Mouse (Mus musculus) mesoderm, embryonic 11.5 days (tissue): ENCODE measurements around the gene Ric1.
A peak's percentile ranks its signal among the peaks of the same experiment; 100 is the strongest.
"Not testable (repeated sequence)": the region's sequence is repeated elsewhere in the genome, so short reads cannot be mapped to it uniquely, and the experiment has no call there.

Experiments used
- DNase-seq: peaks from one replicate; pipeline ENCODE4 v3.0.0-alpha.2; 2012; ENCODE audit warnings: low read depth, low spot score

Ric1 gene

DNA sequence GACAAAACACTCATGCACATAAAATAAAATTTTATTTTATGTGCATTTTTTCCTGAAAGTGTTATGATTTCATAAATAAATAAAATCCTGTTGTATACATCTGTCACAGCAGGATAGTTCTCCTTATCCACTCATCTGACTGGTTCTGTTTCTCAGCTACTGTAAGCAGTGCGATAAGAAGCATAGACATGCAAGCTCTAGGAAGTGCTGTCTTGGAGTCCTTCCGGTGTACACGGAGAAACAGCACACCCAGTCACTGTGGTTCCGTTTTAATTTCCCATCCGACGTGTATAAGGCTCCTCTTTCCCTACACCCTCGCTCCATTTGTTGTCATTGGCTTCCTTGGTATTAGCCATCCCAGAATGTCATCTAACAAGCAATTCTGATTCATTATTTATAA, 24.2 kb upstream of the Ric1 start:
- no peak for DNase-seq

- no peak for DNase-seq
Measured at GRCm38 (mm10) chr19:29498842-29499456, 23.1 kb upstream of the Ric1 start.

DNA sequence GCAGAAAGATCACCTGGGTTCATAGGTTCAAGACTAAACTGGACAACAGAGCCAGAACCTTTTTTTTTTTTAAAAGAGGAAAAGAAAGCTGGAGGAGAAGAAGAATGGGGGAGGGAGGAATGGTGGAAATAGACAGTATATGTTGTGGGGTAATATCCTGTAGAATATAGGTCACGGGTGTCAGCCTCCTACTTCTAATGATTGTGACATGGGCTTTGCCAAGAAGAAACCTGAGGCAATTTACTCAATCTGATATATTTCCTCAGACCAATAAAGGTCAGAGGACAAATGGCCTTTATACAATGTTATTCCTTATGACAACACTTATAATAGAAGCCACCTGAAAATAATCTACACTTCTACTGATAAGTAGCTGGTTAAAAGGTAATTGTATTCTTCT, 21.7 kb upstream of the Ric1 start:
- DNase-seq = no peak

DNA sequence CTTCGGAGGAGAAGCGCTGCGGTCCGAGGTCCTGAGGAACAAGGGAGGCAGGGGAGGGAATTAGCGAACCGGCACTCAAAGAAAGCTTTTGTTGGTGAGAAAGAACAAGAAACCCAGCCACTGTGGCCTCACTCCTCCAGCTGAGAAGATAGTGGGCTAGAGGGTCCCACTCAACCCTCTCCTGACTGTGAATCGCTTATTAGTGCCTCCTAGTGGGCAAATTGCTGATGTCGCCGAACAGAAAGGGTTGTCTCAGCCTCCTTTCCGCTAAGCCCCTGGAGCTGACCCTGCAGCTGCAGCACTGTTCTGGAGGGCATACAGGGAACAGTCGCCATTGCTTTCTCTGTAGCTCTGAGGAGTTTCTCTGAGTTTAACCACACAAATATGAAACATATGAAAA, 21.0 kb upstream of the Ric1 start:
- peak; percentile 57 for DNase-seq

- DNase-seq = peak; percentile 79
Measured at GRCm38 (mm10) chr19:29501507-29501906, 20.6 kb upstream of the Ric1 start.

DNA sequence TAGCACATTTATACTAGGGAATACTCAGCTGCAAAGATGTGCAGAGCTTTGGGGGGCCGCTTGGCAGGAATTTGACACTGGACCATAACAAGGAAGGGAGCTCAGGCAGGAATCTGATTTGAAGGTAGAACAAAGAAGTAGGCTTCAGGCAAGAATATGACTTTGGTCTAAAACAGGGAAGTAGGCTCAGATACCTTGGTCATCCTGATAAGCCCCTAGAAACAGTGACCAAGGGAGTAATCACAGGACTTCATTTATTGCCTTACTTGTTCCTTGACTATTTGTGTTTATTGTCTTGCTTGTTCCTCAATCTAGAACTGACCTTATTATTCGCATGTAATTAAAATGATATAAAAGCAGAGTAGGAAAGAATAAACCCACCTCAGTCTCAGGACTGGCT, 18.0 kb upstream of the Ric1 start:
- DNase-seq = no peak

- no peak for DNase-seq
Measured at GRCm38 (mm10) chr19:29505617-29506016, 16.5 kb upstream of the Ric1 start.

DNA sequence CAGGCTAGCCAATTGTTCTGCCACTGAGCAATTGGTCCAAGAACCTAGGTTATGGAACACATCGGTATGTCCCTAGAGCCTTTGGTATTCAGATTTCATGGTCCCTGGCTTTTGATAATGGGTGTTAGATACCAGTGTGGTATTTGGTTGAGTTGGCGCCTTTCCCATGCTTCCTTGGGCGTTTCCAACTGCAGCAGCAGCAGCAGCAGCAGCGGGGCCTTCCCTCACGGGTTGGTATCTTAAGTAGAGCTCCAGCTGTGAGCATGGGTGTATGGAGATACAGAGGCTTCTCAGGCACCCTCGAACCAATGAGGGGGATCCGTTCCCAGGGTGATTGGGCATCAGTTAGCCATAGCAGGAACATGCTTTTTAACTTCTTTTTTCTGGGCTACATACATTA, 13.9 kb upstream of the Ric1 start:
- no peak for DNase-seq

- DNase-seq = no peak
Measured at GRCm38 (mm10) chr19:29509857-29510256, 12.2 kb upstream of the Ric1 start.

- no peak for DNase-seq
Measured at GRCm38 (mm10) chr19:29511826-29512225, 10.3 kb upstream of the Ric1 start.

- DNase-seq = peak; percentile 13
Measured at GRCm38 (mm10) chr19:29513111-29513766, 8.8 kb upstream of the Ric1 start.

- no peak for DNase-seq
Measured at GRCm38 (mm10) chr19:29514130-29514529, 8.0 kb upstream of the Ric1 start.

- no peak for DNase-seq
Measured at GRCm38 (mm10) chr19:29515386-29515785, 6.7 kb upstream of the Ric1 start.

DNA sequence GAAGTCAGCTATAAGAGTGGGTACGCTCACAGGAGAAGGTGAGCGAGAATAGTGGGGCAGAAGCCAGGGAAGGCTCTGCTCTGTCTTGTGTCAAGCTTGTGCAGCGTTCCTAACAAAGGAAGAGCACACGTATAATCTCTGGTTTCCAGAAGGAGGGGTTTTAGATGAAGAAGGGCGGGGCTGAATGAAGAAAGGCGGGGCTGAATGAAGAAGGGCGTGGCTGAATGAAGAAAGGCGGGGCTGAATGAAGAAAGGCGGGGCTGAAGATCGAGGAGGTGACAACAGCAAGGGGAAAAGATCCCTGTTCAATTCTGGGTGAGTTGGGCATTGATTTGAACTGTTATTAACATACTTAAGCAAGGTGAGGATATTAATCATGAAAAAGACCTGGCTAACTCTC, 6.1 kb upstream of the Ric1 start:
- DNase-seq = no peak

DNA sequence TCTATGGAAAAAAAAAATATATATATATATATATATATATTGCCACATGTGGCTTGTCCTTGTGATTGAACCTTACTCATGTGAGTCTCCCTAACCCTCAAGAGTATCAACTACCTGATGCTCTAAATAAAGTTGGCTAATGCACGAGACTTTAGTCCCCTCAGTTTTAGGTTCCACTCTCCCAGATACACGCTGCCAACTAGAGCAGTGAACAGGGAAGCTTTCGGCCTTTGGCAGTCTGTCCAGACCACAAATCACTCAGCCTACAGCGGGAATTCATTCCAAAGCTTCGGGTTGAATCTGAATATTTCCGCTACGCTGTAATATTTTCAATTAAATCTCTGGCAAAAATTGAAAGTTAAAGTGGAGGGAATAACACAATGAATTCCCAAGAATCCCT, 3.7 kb upstream of the Ric1 start:
- no peak for DNase-seq

- DNase-seq = no peak
Measured at GRCm38 (mm10) chr19:29518922-29519321, 3.2 kb upstream of the Ric1 start.

GRCm38 (mm10) chr19:29520996-29521560, 1.0 kb upstream of the Ric1 start:
- DNase-seq = peak; percentile 16

DNA sequence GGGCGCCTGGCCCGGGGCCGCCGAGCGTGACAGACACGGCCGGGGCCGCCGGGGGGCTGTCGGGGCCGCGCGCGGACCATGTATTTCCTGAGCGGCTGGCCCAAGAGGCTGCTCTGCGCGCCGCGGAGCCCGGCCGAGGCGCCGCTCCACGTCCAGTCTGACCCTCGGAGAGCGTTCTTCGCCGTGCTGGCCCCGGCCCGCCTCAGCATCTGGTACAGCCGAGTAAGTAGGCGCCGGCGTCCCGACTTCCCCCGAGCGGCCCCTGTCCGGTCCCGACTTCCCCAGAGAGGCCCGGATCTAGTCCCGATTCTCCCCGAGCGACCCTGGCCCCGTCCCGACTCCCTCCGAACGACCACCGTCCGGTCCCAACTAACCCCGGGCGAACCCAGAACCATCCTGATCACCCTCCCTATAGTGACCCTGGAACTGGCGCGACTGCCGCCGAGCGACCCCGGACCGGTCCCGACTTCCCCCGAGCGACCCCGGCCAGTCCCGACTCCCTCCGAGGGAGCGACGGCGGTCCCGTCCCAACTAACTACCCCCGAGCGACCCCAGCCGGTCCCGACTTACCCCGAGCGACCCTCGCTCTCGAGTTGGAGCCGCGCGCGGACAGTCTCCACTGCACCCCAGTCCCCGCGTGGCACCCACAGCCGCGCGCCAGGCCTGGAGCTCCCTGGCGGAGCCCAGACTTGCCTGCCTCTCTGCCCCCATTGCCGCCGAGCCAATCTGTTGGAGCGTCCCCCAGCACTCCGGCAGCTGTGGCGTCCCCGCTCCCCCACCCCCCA, 555 bp downstream of the Ric1 start:
- peak; percentile 53 for DNase-seq

DNA sequence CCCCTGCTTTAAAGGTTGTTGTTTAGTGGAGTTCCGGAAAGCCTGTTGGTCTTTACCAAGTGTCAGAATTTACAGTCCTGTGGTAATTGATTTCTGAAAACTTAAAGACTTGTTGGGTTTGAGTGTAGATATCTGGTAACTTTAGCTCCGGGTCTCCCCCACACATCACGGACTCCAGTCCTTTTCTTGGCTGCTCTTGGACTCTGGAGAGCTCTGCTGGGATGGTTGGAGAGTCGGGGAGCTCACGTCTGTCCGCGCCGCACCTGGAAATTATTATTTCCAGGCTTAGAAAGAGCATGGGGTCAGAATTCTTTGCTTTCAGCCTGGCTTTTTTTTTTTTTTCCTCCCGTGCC, 1.1 kb downstream of the Ric1 start:
- DNase-seq = peak; percentile 62

- DNase-seq = no peak
Measured at GRCm38 (mm10) chr19:29523701-29524100, 1.6 kb downstream of the Ric1 start.

GRCm38 (mm10) chr19:29524614-29525013, 2.5 kb downstream of the Ric1 start:
- DNase-seq = no peak

- DNase-seq = not testable (repeated sequence)
Measured at GRCm38 (mm10) chr19:29525588-29525987, 3.5 kb downstream of the Ric1 start.

DNA sequence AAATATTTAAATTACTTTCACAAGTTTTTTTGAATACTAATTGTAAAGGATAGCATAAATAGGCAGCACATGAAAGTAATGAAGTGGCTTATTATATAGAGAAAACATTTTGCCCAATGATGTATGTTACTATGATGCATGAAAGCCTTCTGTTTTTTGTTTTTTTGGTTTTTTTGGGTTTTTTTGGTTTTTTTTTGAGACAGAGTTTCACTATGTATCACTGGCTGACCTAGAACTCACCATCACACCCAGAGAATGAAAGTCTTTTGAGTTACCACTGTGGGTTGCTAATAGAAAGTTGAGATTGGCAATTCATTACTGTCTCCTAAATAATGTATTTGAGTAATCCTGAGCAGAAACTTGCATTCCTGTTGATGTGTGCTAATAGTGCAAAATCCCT, 4.8 kb downstream of the Ric1 start:
- DNase-seq = no peak
